In the genomic region with DNA sequence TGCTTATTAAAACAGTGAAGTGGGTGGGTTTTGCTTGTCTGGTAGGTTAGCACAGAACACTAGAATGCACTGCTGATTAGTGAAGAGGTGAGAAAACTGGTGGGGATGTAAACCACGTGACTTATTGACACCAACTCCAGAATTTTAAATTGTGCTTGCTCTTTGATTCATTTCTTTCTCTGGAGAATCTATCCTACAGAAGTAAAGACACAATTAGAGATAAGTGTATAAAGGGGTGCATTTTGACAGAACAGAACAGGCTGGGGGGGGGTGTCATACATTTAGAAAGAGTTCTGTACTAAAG, we compare ENCODE assay signal across 8 mouse cellular contexts. TPM values are rescaled to one million over a fixed set of nuclear protein-coding genes. Genes with fewer than 3 reads are reported as not detected.
A peak's percentile ranks its signal among the peaks of the same experiment; 100 is the strongest.
DNase-seq lines count a peak whose midpoint lies in the region; ATAC-seq and TF ChIP-seq lines count a peak whose summit lies in the region.

No protein-coding gene starts in this region.

- H3K9me3 ChIP-seq in kidney, embryonic 14.5 days (ENCODE audit: control insufficient read depth, low read length) = no peaks in the 10 kb centered on the region
- H3K9me3 ChIP-seq in hindbrain, embryonic 13.5 days = no peaks in the 10 kb centered on the region
- no peaks in the 10 kb centered on the region for H3K9me3 ChIP-seq in midbrain, embryonic 14.5 days (ENCODE audit: control insufficient read depth, low read length)

- peaks cover 9% of the 10 kb centered on the region; the same call in 1 of the 2 replicates for H3K4me1 ChIP-seq in kidney, embryonic 14.5 days (ENCODE audit: control insufficient read depth, insufficient read depth, low read length)
- H3K4me1 ChIP-seq in bone marrow, adult 2 months (ENCODE audit: control insufficient read depth, insufficient read depth, low read length) = no peaks in the 10 kb centered on the region
- H3K4me1 ChIP-seq in hindbrain, embryonic 13.5 days (replicated peaks) = peaks cover 22% of the 10 kb centered on the region
- H3K4me1 ChIP-seq in midbrain, embryonic 14.5 days (ENCODE audit: control insufficient read depth, insufficient read depth, low read length) = peaks cover 8% of the 10 kb centered on the region

- WGBS in kidney, embryonic 14.5 days = 25% methylated on average over 1 of the region's 1 CpGs
- WGBS in bone marrow, adult 2 months = 10% methylated on average over 1 of the region's 1 CpGs
- 26% methylated on average over 1 of the region's 1 CpGs for WGBS in hindbrain, embryonic 13.5 days
- WGBS in midbrain, embryonic 14.5 days = 44% methylated on average over 1 of the region's 1 CpGs

- DNase-seq in kidney, postnatal 10 days = no peak
- no peak for DNase-seq in midbrain, embryonic 14.5 days
- no peak for DNase-seq in spleen, postnatal 4 days (ENCODE audit: low spot score in 2 of 2)
- DNase-seq in urinary bladder, postnatal 14 days (ENCODE audit: low spot score) = no peak
- DNase-seq in kidney, postnatal 36 days = no peak

- peaks cover 7% of the 10 kb centered on the region; the same call in 1 of the 2 replicates for H3K36me3 ChIP-seq in kidney, embryonic 14.5 days (ENCODE audit: control insufficient read depth, insufficient read depth, low read length)
- H3K36me3 ChIP-seq in hindbrain, embryonic 13.5 days = peaks cover 9% of the 10 kb centered on the region
- peaks cover 13% of the 10 kb centered on the region for H3K36me3 ChIP-seq in midbrain, embryonic 14.5 days (ENCODE audit: control insufficient read depth, insufficient read depth, low read length)

- H3K9ac ChIP-seq in kidney, embryonic 14.5 days (ENCODE audit: low read depth, low read length) = peak overlapping the region; percentile 79; the same call in 1 of the 2 replicates
- H3K9ac ChIP-seq in hindbrain, embryonic 13.5 days = peak overlapping the region; percentile 89
- H3K9ac ChIP-seq in midbrain, embryonic 14.5 days (replicated peaks; ENCODE audit: low read length) = no peak overlapping the region; the same call in 1 of the 2 replicates

- no peaks in the 10 kb centered on the region for H3K27me3 ChIP-seq in kidney, embryonic 14.5 days (ENCODE audit: control insufficient read depth, insufficient read depth, low read length)
- H3K27me3 ChIP-seq in hindbrain, embryonic 13.5 days = no peaks in the 10 kb centered on the region
- no peaks in the 10 kb centered on the region for H3K27me3 ChIP-seq in midbrain, embryonic 14.5 days (ENCODE audit: control insufficient read depth, insufficient read depth, low read length)

- H3K4me2 ChIP-seq in kidney, embryonic 14.5 days (replicated peaks; ENCODE audit: low read depth, low read length) = peak overlapping the region; percentile 83
- peak overlapping the region; percentile 93 for H3K4me2 ChIP-seq in hindbrain, embryonic 13.5 days
- H3K4me2 ChIP-seq in midbrain, embryonic 14.5 days (ENCODE audit: low read length) = peak overlapping the region; percentile 97

- no peak overlapping the region for H3K27ac ChIP-seq in kidney, embryonic 14.5 days (ENCODE audit: low read depth, low read length)
- no peak overlapping the region for H3K27ac ChIP-seq in bone marrow, adult 2 months (ENCODE audit: control insufficient read depth, insufficient read depth, low read depth, low read length, poor library complexity)
- H3K27ac ChIP-seq in hindbrain, embryonic 13.5 days = no peak overlapping the region
- no peak overlapping the region for H3K27ac ChIP-seq in midbrain, embryonic 14.5 days (replicated peaks; ENCODE audit: low read depth, low read length)

- peak overlapping the region; percentile 88 for H3K4me3 ChIP-seq in kidney, embryonic 14.5 days (ENCODE audit: low read length)
- H3K4me3 ChIP-seq in bone marrow, adult 2 months (replicated peaks; ENCODE audit: control insufficient read depth, low read depth, low read length) = peak overlapping the region; percentile 50
- peak overlapping the region; percentile 73 for H3K4me3 ChIP-seq in hindbrain, embryonic 13.5 days
- H3K4me3 ChIP-seq in midbrain, embryonic 14.5 days (replicated peaks; ENCODE audit: low read depth, low read length) = peak overlapping the region; percentile 86

- no peak for TF ChIP-seq POLR2A in bone marrow, adult 2 months (IDR thresholded peaks at IDR 0.05; ENCODE audit: borderline replicate concordance, control insufficient read depth, low read depth, low read length)

- TF ChIP-seq CTCF in bone marrow, adult 2 months (IDR thresholded peaks at IDR 0.05; ENCODE audit: control insufficient read depth, insufficient read depth, low read length) = no peak

- no peak for ATAC-seq in kidney, embryonic 14.5 days (ENCODE audit: low FRiP score, low TSS enrichment)
- no peak for ATAC-seq in hindbrain, embryonic 13.5 days (ENCODE audit: low FRiP score)
- ATAC-seq in midbrain, embryonic 14.5 days (ENCODE audit: low FRiP score, low TSS enrichment) = no peak

RNA-seq across cellular contexts. Expression of a gene that starts 1.2 kb away (rescaled TPM):
- polyA plus RNA-seq in kidney, embryonic 14.5 days (2014; fragmentation: Nextera tagmentation; extraction: Ambion mirVana) = 9.1 and 21.7 TPM in 2 replicates
- polyA plus RNA-seq in bone marrow, adult 2 months (2011; ENCODE audit: insufficient read depth, insufficient read length, low replicate concordance, missing spikeins) = 4.0 and 8.6 TPM in 2 replicates
- 17.9 and 18.8 TPM in 2 replicates for polyA plus RNA-seq in hindbrain, embryonic 13.5 days (2015; fragmentation: Nextera tagmentation; extraction: Ambion mirVana)
- 20.8 and 31.0 TPM in 2 replicates for polyA plus RNA-seq in midbrain, embryonic 14.5 days (2014; fragmentation: Nextera tagmentation; extraction: Ambion mirVana)
